Mouse (Mus musculus) kidney, adult 2 months (tissue): ENCODE data around the gene Rdh11. TPM values are rescaled to one million over a fixed set of nuclear protein-coding genes. Genes with fewer than 3 reads are reported as not detected.

Experiments used
- DNase-seq: peaks from one replicate; pipeline ENCODE4 v3.0.0; 2021
- H3K27ac ChIP-seq: fragments of 200-500 bp; 2 replicates; pipeline ENCODE4 v1.5.1; 2012; ENCODE audit warnings: low read depth, low read length, control low read depth, inconsistent platforms; ENCODE audit not compliant: insufficient read depth
- H3K27me3 ChIP-seq: fragments of 200-500 bp; replicated peaks from 2 replicates; pipeline ENCODE4 v1.6.1; 2012; ENCODE audit warnings: mild to moderate bottlenecking, moderate library complexity, low read length, inconsistent platforms; ENCODE audit not compliant: control insufficient read depth, insufficient read depth
- H3K36me3 ChIP-seq: fragments of 200-500 bp; 2 replicates; pipeline ENCODE4 v1.6.1; 2012; ENCODE audit warnings: mild to moderate bottlenecking, moderate library complexity, low read length, inconsistent platforms; ENCODE audit not compliant: control insufficient read depth, insufficient read depth
- H3K4me1 ChIP-seq: fragments of 200-500 bp; 2 replicates; pipeline ENCODE4 v1.6.1; 2011; ENCODE audit warnings: low read length; ENCODE audit not compliant: control insufficient read depth, insufficient read depth
- H3K4me3 ChIP-seq: fragments of 200-500 bp; 2 replicates; pipeline ENCODE4 v1.5.1; 2011; ENCODE audit warnings: mild to moderate bottlenecking, low read depth, low read length, control low read depth; ENCODE audit not compliant: insufficient read depth
- CTCF ChIP-seq: fragments of 200-500 bp; conservative IDR thresholded peaks from 2 replicates; pipeline ENCODE4 v1.5.1; 2011; ENCODE audit warnings: low read depth, mild to moderate bottlenecking, control low read depth, low read length, moderate library complexity, mixed read lengths; ENCODE audit not compliant: insufficient read depth, insufficient read length
- POLR2A ChIP-seq: fragments of 200-500 bp; IDR thresholded peaks from one replicate; pipeline ENCODE4 v1.6.1; 2011; ENCODE audit warnings: low read depth, low read length, control low read depth
- WGBS: fragments of 180-500 bp; shearing (Covaris S2); methylation state at CpG from one replicate; pipeline ENCODE4 v1.1.7; 2018; 5-methylcytosine and 5-hydroxymethylcytosine counted together
- polyA plus RNA-seq: library from polyadenylated mRNA; depleted of rRNA; stranded (reverse); fragments of >200 nt; gene quantifications from 2 replicates; pipeline ENCODE4 v1.2.3, GENCODE M21; 2012; rRNA removed

Rdh11 gene
- polyA plus RNA-seq, result 13.0 and 15.2 TPM in 2 replicates

DNA sequence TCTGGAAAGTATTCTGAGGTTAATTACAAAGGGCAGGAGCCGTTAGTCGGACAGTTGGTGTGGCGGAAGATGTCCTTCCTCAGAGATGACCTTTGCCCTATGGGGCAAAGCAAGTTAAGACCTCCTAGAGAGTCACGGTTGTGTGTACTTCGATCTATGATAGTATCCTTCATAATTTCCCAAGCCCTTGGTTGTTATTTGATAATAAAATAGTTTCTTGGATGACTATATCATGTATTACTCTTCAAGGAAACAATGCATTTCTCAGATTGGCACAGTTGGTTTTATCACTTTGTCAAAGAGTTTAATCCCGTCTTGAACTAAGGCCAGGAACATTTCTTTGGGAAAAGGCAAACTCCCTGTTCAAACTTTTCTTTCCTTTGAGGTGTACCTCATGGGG lies at the start of gene Rdh11:
Gene Rdh11, minus strand, starts transcription at position 101 of the 400 bp plus-strand sequence.
- H3K4me3 ChIP-seq, result peak within 1 kb of the TSS; percentile 73
- peak; percentile 31 for DNase-seq
- no peak within 1 kb of the TSS for H3K27ac ChIP-seq
- peaks cover 8% of the 10 kb centered on the region; the same call in 1 of the 2 replicates for H3K4me1 ChIP-seq
- H3K27me3 ChIP-seq, result no peaks in the 10 kb centered on the region
- H3K36me3 ChIP-seq, result no peaks in the 10 kb centered on the region
- WGBS, result 45% methylated on average over 6 of the region's 6 CpGs
- TF ChIP-seq POLR2A (no peak), CTCF (no peak)

DNA sequence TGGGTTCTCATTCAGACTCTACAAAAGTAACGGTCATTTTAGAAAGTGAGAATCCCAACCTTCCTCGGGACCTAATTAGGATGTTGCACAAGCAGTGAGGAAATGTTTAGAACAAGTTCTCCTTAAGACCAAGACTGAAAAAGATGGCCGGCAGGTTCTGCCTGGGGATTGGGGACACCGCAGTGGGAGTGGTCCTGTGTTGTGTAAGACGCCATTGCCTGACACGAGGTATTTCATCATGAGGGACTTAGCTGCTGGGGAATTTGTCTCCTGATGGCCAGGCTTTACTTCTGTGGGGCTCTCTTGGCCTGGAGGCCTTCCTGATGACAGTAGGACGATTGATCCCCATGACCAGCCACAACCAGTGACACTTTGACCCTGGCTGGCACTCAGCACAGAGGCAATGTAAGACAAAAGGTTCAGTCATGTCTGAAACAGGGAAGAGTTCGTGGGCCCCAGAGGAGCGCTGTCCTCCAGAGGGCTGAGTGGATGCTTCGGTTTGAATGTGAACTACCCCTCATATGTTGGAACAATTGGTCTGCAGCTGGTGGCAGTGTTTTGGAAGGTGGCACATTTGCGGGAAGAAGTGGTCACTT lies 43.5 kb upstream of the Rdh11 start:
- WGBS, result 89% methylated on average over 11 of the region's 11 CpGs

DNA sequence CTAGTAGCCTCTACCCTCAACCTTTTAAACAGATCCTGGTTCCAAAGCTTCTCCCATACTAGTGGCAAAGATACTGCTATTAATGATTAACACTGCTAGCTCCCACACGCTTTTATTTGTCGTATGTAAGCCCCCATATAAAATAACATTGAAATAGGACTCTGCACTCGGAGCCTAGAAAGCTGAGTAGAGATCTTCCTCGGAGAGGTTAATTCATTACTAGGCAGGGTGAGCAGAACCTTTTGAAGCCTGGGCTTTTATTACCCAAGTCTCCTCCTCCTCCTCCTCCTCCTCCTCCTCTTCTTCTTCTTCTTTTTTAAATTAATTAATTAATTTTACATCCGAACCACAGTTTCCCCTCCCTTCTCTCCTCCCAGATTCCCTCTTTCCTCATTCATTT lies 25.4 kb upstream of the Rdh11 start:
- DNase-seq, result peak; percentile 20
- Histone ChIP-seq H3K4me3 (no peak overlapping the region), H3K27ac (no peak overlapping the region), H3K27me3 (no peaks in the 10 kb centered on the region), H3K4me1 (no peaks in the 10 kb centered on the region), H3K36me3 (no peaks in the 10 kb centered on the region)
- 24% methylated on average over 5 of the region's 5 CpGs for WGBS
- TF ChIP-seq CTCF, result no peak
- TF ChIP-seq POLR2A, result no peak

More for the DNA sequence above, 43.5 kb upstream of the Rdh11 start:
- no peaks in the 10 kb centered on the region for H3K27me3 ChIP-seq
- H3K4me1 ChIP-seq, result no peaks in the 10 kb centered on the region
- H3K4me3 ChIP-seq, result no peak overlapping the region
- no peaks in the 10 kb centered on the region; the same call in none of the 2 replicates for H3K36me3 ChIP-seq
- TF ChIP-seq POLR2A, result no peak
- no peak for TF ChIP-seq CTCF
- no peak for DNase-seq
- no peak overlapping the region for H3K27ac ChIP-seq

DNA sequence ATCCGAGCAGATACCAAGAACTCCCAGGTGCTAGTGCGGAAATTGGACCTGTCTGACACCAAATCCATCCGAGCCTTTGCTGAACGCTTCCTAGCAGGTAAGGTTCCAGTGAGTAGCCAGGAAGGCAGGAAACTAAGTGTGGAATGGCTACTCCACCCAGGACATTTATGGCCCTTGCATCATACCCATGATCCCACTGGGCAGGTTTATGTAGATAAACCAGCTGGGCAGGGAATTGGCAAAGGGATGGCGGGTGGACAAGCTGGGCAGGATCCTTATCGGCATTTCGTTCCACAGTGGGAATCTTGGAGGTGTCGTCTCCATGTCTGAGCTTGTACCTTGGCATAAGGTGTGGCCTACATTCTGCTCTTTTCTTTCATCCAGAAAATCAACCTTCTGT lies 19.4 kb upstream of the Rdh11 start:
- TF ChIP-seq POLR2A (no peak), CTCF (no peak)
- Histone ChIP-seq H3K27me3 (no peaks in the 10 kb centered on the region), H3K4me1 (no peaks in the 10 kb centered on the region), H3K27ac (no peak overlapping the region), H3K36me3 (no peaks in the 10 kb centered on the region), H3K4me3 (no peak overlapping the region)
- 89% methylated on average over 8 of the region's 8 CpGs for WGBS
- no peak for DNase-seq

DNA sequence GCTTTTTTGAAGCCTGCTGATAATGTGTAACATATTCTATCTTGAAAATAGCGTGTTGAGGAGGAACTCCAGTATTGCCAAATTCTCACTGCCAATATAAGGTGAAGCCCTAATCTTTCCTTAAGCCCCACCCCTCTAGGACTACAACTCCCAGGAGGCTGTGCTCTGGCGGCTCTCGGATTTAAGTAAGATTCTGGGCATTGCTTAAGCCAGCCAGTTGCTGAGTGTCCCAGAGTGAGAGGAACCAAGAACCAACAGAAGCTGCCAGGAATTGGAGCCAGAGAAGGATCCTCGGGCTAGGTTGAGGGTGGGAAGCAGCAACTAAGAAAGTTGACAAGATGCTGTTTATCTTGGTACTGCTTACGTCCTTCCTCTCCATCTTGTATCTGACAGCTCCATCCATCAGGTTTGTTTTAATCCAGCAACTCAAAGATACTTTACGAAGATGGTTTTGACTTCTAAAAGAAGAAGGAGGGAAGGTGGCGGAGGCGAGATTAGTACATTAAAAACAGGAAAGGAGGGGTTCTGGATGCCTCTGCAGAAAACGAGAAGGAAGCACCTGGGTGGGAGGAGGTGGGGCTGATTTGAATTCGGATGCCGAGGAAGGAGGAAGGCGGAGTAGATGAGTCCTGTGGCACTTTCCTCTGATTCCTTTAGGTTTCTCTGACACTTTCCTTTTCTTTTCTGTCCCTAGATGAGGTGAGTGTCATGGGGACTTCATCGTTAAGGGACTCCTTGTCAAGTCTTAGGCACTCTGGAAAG lies 16.8 kb upstream of the Rdh11 start, which contains the start of gene Rdh12:
Gene Rdh12, plus strand, starts transcription at position 212 of the 762 bp plus-strand sequence.
- no peak for TF ChIP-seq CTCF
- no peak for TF ChIP-seq POLR2A
- no peaks in the 10 kb centered on the region for H3K4me1 ChIP-seq
- H3K27me3 ChIP-seq, result no peaks in the 10 kb centered on the region
- 4% methylated on average over 13 of the region's 13 CpGs for WGBS
- H3K4me3 ChIP-seq, result peak within 1 kb of the TSS; percentile 82
- no peaks in the 10 kb centered on the region for H3K36me3 ChIP-seq
- DNase-seq, result peak; percentile 21
- no peak within 1 kb of the TSS for H3K27ac ChIP-seq

DNA sequence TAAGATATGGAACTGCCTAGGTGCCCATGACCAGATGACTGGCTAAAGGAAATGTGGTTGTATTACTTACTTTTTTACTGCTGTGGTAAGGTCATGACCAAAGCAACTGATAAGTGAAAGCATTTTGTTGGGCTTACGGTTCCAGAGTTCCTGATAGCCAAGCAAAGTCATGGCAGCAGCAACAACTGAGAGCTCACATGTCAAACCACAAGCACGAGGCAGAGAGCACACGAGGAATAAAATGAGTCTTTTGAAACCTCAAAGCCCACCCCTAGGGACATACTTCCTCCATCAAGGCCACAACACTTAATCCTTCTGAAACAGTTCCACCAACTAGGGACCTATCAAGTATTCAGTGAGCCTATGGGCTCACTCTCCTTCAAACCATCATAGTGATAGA lies 9.8 kb upstream of the Rdh11 start:
- H3K36me3 ChIP-seq, result no peaks in the 10 kb centered on the region
- no peak overlapping the region for H3K27ac ChIP-seq
- no peaks in the 10 kb centered on the region for H3K4me1 ChIP-seq
- no peaks in the 10 kb centered on the region for H3K27me3 ChIP-seq
- 82% methylated on average over 3 of the region's 3 CpGs for WGBS
- H3K4me3 ChIP-seq, result no peak overlapping the region
- TF ChIP-seq CTCF (no peak), POLR2A (no peak)
- DNase-seq, result no peak

DNA sequence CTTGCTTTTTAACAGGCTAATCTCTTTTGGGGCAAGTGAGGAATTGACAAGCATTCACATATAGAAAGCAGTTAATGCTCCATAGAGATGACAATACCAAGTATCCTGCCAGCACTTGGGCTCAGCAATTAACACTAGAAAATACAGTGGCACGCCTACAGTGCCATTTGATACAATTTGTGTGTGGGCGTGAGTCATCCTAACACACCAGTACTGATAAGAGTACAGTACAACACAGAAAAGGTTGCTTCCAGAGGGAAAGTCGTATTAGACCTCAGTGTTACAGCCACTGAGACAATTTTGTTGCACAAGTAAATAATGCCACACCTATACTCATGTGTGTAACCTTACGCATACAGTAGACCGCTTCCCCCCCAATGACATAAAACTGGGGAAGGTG lies 5.0 kb upstream of the Rdh11 start:
- Histone ChIP-seq H3K4me3 (no peak overlapping the region), H3K36me3 (no peaks in the 10 kb centered on the region), H3K27me3 (no peaks in the 10 kb centered on the region), H3K4me1 (0 out of 2 replicates have a peak, but pooled peaks cover under 1% of the 10 kb centered on the region), H3K27ac (no peak overlapping the region)
- no peak for DNase-seq
- 85% methylated on average over 5 of the region's 5 CpGs for WGBS
- TF ChIP-seq CTCF, result no peak
- TF ChIP-seq POLR2A, result no peak
